Mouse (Mus musculus) embryo, embryonic 11.5 days (tissue): ENCODE results near the gene Tspan31.
"Not testable (repeated sequence)": the region's sequence is repeated elsewhere in the genome, so short reads cannot be mapped to it uniquely, and the experiment has no call there.

ENCODE experiments used
- DNase-seq: peaks from one replicate; pipeline ENCODE4 v3.0.0-alpha.2; 2012; ENCODE audit warnings: low read depth, low spot score

Gene Tspan31

DNA sequence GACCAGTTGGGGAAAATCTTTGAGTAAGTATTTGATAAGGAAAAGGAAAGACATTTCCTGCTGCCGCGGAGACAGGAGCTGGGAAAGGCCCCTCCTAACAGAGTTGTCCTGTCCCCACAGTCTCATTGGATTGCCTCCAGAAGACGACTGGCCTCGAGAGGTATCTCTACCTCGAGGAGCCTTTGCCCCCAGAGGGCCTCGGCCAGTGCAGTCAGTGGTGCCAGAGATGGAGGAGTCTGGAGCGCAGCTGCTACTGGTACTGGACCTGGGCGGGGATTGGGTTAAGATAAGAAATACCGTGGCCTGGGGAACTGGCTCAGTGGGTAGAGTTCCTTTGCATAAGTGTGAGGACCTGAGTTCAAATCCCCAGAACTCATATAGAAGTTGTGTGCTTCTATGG lies 4.1 kb downstream of the Tspan31 start:
- DNase-seq: no peak

- DNase-seq: no peak
These were observed 5.9 kb downstream of the Tspan31 start for GRCm38 (mm10) chr10:127063913-127064870.

GRCm38 (mm10) chr10:127063239-127063872 lies 6.7 kb downstream of the Tspan31 start, which contains the start of gene Cdk4:
Cdk4 (plus strand) TSS chr10:127063534.
- peak; percentile 98 for DNase-seq

DNA sequence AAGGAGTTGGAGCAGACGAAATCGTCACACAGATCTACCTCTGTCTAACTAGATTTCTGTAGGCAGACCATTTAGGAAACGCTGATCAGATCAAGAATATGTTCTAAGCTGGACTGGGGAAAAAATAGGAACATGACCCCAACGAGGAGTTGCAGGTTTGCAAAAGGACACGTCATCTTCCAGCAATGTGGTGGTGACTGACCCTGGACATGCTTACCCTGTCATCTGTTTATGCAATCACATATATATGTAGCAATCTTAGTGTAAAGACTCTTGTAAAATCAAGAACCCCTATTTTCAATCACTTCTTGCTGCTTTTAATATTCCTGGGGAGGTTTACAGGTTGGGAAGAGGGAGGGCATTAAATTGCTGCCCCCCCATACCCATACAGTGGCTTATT lies 7.6 kb downstream of the Tspan31 start:
- no peak for DNase-seq

- not testable (repeated sequence) for DNase-seq
These were observed 8.0 kb downstream of the Tspan31 start for GRCm38 (mm10) chr10:127062101-127062500.

DNA sequence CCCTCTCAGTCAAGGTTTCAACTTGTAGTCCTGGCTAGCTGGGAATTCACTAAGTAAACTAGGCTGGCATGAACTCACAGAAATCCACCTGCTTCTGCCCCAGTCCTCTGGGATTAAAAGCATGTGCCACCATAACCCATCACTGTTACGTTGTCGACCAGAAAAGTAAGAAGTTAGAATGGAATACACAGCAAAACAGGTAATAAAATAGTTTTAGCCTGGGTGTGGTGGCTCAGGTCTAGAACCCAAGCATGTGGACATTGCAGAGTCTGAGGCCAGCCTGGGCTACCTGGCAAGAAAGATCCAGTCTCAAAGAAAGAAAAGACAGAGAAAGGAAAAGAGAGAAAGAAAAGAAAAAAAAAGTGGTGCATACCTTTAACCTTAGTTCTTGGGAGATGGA lies 8.6 kb downstream of the Tspan31 start:
- no peak for DNase-seq

DNA sequence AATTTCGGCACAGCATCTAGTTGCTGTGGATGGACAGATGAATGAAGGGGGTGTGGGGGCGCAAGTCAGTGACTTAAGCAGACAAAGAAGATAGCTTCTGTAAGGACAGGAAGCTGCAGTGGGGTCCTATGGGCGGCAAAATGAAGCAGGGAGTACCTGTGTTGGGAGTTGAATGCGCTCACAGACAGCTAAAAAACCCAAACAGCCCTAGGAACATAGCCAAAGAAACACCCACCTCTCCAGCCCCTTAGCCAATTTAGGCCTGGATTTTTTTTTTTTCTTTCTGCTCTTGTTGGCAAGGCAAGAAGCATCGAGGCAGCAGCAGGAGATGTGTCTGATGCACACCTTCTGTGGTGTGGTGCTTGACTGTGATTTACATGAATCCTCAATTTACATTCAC lies 9.0 kb downstream of the Tspan31 start:
- no peak for DNase-seq

GRCm38 (mm10) chr10:127059968-127060916 lies 9.8 kb downstream of the Tspan31 start, which contains the start of gene March9:
March9 (minus strand) TSS chr10:127060184.
- DNase-seq: no peak

GRCm38 (mm10) chr10:127059174-127059967 lies 10.7 kb downstream of the Tspan31 start:
- no peak for DNase-seq

DNA sequence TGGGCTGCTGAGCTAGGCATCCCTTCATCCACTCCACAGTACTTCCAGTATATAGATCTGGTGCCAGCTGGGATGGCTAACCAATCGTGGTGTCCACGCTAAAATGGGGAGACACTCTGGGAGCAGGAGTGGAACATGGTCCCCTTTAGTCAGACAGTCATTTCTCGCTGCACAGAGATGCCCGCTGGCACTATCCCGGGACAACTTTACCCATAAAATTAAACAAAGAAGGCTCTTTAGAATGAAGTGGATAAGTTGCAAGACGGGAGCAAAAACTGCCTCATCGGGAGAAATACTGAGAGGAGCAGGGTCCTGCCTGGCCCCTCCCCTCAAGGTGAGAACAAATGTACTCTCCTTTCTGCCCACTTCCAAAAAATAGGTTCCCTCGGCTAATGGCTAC lies 11.4 kb downstream of the Tspan31 start:
- DNase-seq: no peak

DNA sequence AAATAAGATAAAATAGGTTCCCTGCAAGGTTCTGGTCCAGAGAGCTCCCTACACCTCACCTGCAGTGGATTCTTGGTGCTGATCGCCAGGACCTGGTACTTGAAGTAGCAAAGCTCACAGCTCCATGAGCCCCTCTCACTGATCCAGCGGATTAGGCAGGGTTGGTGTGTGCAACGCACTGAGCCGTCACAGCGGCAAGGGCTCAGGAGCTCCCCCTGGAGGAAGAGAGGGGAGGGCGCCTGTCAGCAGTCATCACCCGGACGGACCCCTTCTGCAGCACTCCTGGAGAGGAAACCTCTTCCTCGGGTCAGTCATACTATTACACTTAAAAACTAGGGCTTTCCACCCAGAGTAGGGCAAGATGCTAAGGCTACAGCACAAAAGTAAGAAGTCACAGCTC lies 11.9 kb downstream of the Tspan31 start:
- peak; percentile 68 for DNase-seq

DNA sequence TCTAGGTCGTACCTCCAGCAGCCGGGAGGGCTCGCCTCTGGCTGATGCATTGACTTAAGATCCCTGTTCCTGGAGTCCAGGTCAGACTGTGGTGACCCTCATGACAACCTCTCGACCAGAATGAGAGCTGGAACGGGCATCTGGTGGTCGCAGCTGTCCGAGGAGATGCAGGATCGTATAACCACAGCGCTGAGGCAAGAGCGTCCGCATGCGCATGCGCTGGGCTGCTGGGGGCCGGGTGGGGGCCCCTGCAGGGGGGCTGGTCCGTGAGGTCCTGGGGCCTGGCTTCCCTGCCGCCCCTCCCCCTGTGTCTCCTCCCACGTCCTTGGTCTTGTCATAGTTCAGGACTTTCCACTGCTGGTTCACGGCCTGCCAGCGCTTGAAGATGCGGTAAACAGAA lies 13.6 kb downstream of the Tspan31 start:
- no peak for DNase-seq

GRCm38 (mm10) chr10:127055406-127055805 lies 14.7 kb downstream of the Tspan31 start:
- DNase-seq: no peak

DNA sequence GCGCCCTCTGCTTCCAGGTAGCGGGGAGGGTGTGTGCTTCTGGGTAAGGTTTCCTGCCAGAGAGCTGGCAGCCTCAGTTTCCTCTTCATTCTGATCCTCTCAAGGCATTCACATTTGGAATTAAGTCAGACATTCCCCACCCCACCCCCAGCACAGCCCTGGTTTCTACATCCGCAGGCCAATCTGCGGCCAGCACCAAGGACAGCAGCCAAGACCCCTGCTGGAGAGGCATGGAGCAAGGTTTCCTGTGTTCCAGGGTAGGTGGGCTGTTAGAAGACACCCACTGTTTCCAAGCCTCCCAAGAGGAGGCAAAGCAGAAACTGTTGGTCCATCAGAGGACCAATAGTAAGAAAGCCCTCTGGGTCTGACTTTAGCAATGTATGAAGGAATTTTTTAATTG lies 15.4 kb downstream of the Tspan31 start:
- no peak for DNase-seq

GRCm38 (mm10) chr10:127050119-127050474 lies 20.0 kb downstream of the Tspan31 start:
- DNase-seq: no peak

GRCm38 (mm10) chr10:127049395-127050118 lies 20.5 kb downstream of the Tspan31 start:
- no peak for DNase-seq

- DNase-seq: no peak
These were observed 21.3 kb downstream of the Tspan31 start for GRCm38 (mm10) chr10:127048608-127049394.

DNA sequence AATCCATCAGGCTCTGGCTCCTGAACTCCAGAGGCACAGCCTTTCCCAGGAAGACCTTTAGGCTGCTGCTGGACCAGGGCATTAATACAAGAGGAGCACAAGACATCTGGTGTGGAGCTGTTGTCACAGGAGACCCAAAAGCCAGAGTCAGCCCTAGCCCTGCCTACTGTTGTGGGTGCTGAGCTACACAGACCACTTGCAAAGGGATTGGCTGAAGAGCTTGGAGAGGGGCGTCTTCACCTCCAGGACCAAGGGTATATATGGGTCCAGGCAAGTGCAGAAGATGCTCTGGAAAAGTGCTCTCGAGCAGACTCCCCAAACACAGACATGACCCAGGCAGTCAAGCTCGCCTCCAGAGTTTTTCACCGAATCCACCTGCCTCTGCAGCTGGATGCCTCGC lies 22.1 kb downstream of the Tspan31 start, which contains the start of gene Cyp27b1:
TSS of gene Cyp27b1 (plus strand) at position 297 of the 400 bp plus-strand sequence.
- DNase-seq: no peak

- DNase-seq: no peak
These were observed 26.9 kb downstream of the Tspan31 start for GRCm38 (mm10) chr10:127043187-127043586.
